Mouse (Mus musculus) heart, postnatal 0 days (tissue): ENCODE data around the gene Iffo2.

ENCODE experiments used
- CTCF ChIP-seq: IDR thresholded peaks from 2 replicates; pipeline ENCODE4 v1.5.1; 2016; ENCODE audit warnings: antibody characterized with exemption, control low read depth, low read depth
- EP300 ChIP-seq: IDR thresholded peaks from 2 replicates; pipeline ENCODE4 v1.6.1; 2016; ENCODE audit warnings: antibody characterized with exemption, low read depth

DNA sequence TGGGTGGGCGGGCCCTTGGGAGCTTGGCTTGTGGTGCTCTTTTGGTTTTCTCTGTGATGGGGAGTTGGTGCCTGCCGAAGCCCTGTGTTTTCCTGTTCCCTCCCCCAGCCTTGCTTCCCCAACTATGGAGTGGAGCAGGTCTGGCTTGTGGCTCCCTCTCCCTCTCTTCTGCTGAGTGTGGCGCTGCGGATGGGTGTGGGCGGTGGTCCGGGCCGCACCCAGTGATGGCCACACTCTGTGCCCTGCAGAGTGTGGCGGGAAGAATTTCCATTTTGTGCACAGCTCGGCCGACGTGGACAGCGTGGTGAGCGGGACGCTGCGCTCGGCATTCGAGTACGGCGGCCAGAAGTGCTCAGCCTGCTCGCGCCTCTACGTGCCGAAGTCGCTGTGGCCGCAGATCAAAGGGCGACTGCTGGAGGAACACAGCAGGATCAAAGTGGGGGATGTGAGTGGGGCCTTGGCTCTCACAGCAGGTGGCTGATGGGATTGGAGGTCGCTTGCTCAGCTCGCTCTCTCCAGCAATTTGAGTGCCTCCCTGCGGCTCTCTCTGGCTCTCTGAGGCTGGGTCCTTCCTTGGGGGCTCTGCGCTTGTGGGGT, 111.6 kb downstream of the Iffo2 start:
- TF ChIP-seq CTCF (no peak), EP300 (no peak)
